Mouse (Mus musculus): ENCODE measurements around the gene Ppp1r35. TPM values are rescaled to one million over a fixed set of nuclear protein-coding genes. Genes with fewer than 3 reads are reported as not detected.
A peak's percentile ranks its signal among the peaks of the same experiment; 100 is the strongest.
"Not testable (repeated sequence)": the region's sequence is repeated elsewhere in the genome, so short reads cannot be mapped to it uniquely, and the experiment has no call there.

Ppp1r35 gene
- total RNA-seq (2021): 10 to 100 TPM; 16.5 to 17.1 TPM

DNA sequence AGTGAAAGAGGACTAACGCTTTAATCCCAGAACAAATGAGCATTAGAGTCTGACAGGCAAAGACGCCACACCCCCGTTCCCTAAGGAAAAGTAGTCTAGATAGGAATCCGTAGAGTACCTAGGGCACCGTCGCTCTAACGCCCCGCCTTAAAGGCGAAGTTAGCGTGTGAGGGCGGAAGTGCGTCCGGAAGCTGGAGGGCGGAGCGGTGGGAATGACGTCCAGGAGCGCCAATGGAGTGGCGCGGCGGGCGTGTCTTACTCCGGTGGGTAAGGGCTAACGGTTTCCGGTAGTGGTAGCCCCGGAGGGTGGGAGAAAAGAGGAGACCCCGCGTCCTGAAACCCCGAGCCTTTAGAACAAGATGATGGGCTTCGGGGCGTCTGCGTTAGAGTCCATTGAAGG is at the start of gene Ppp1r35:
Gene Ppp1r35, plus strand, starts transcription at position 215 of the 400 bp plus-strand sequence.
- peak; percentile 98 for DNase-seq

GRCm38 (mm10) chr5:137733638-137734288 is 44.9 kb upstream of the Ppp1r35 start:
- no peak for DNase-seq

DNA sequence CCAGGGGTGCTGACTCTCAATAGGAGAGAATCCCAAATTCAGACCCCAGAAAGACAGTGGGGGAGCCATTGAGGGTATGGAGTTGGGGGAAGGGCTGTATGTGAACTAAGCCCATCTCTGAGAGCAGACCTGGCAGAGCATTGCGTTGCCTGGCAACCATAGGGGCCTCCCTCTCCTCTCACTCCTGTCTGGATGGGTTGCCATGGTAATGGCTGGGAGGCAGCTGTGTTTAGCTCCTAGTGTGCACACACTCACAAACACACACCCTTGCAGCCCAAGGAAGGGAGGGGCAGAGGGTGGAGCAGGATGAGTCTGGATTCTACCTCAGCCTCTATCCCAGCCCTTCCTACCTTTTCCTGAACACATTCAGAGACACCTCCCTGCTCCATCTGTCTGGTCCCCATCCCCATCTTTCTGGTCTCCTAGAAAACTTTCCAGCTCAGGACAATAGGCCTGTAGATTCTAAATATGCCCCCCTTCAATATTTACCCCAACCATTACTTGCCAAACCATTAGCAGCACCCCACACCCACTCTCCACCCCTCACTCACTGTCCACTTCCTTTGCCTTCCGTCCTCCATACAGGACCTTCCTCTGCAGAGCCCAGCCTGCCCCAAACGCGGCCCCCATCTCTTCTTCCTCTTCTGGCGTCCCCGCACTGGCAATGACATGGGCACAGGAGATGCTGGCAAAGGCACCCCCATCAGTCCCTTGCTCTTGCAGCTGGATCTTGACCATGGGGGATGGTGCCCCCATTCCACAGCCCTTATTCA is 44.2 kb upstream of the Ppp1r35 start:
- no peak for DNase-seq

GRCm38 (mm10) chr5:137737400-137737940 is 41.2 kb upstream of the Ppp1r35 start:
- DNase-seq: no peak

DNA sequence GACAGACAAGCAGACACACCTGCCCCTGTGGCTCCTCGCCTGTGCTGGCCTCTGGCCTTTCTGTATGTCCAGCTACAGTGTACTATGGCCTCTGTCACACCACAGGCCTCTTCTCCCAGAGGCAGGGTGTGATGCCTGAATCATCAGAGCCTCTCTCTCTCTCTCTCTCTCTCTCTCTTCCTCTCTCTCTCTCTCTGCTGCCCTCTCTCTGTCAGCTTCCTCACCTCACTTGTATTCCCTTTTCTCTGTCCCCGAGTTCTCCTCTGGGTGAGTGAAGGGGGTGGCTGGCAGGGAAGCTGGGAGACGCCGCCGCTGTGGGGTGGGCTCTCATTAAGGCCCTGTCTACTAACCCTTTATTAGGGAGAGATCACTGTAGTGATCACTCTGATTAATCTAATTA is 40.1 kb upstream of the Ppp1r35 start:
- DNase-seq: no peak

DNA sequence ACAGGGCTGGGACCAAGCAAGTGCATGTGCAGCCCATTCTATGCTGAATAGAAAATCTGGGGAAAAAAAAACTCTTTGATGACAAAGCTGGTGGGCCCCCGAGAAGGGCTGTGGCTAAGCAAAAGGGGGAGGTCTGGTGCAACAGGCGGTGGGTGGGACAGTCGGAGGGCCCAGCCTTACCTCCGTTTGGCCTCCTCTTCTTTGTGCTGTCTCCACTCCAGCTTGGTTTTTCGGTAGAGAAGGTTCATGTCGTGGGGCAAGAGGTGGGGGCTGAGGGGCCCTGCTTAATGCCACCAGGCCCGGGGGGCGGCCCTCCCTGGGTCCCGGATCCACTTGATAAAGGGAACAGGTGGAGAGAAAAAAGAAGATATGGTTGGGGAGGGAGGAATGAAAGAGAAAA is 39.2 kb upstream of the Ppp1r35 start:
- DNase-seq: no peak

- no peak for DNase-seq
Measured at GRCm38 (mm10) chr5:137740506-137740905, 38.1 kb upstream of the Ppp1r35 start.

DNA sequence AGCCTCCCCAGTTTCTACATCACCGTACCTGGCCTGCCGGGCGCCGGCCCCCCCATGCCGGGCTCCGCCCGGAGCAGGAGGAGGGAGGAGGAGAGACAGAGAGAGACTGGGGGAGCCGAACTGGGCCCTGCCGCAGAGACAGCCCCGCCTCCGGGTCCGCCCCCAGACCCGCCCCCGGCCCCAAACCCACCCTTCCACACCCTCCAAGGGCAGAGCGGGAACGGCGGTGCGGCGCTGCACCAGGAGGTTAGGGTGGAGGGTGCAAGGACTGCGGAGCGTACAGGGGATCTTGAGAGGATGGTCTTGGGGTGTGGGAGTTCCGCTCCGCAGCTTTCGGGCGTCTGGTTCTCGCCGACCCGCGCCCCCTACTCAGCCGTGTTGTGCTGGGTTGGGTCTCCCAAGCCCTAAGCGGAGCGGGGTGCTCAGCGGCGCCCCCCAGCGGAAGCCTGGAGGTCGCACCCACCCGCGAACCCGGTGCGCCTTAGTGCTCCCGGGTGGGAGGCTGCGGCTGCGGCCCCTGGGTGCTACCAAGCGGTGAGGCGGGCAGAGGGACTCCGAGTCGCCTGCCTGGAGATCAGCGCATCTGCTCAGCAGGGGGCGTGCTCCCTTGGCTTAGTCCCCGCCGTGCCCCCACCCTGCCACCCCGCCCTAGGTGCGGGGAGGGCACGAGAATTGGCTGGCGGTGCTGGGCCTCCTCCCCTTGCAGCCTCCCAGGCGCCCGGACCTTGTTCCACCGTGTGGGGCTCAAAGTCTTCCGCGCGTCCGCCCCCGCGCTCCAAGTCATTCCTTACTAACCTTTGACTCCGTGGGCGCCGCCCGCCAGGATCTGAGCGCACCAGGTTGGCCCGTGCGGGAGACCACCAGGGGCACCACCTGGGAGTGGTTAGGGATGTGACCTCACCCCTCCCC is 37.4 kb upstream of the Ppp1r35 start, which contains the start of gene Nyap1:
Gene Nyap1, minus strand, starts transcription at position 585 of the 909 bp plus-strand sequence.
- peak; percentile 84 for DNase-seq

GRCm38 (mm10) chr5:137742048-137742447 is 36.6 kb upstream of the Ppp1r35 start:
- no peak for DNase-seq

- DNase-seq: no peak
Measured at GRCm38 (mm10) chr5:137742836-137743235, 35.8 kb upstream of the Ppp1r35 start.

DNA sequence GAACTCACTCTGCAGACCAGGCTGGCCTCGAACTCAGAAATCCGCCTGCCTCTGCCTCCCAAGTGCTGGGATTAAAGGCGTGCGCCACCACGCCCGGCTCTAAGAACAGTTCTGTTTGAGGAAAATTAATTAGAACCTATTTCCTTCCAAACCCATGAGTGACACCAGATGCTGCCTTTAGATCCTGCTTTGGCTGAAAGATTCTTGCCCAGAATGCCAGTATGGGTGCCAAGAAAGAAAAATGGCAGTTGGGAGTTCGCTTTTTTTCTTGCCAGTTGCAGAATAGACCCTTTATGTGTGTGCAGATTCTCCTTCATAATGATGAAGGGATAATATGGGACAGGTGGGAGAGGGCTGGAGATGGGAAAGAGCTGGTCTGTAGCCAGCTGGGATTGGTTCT is 34.5 kb upstream of the Ppp1r35 start:
- DNase-seq: no peak

DNA sequence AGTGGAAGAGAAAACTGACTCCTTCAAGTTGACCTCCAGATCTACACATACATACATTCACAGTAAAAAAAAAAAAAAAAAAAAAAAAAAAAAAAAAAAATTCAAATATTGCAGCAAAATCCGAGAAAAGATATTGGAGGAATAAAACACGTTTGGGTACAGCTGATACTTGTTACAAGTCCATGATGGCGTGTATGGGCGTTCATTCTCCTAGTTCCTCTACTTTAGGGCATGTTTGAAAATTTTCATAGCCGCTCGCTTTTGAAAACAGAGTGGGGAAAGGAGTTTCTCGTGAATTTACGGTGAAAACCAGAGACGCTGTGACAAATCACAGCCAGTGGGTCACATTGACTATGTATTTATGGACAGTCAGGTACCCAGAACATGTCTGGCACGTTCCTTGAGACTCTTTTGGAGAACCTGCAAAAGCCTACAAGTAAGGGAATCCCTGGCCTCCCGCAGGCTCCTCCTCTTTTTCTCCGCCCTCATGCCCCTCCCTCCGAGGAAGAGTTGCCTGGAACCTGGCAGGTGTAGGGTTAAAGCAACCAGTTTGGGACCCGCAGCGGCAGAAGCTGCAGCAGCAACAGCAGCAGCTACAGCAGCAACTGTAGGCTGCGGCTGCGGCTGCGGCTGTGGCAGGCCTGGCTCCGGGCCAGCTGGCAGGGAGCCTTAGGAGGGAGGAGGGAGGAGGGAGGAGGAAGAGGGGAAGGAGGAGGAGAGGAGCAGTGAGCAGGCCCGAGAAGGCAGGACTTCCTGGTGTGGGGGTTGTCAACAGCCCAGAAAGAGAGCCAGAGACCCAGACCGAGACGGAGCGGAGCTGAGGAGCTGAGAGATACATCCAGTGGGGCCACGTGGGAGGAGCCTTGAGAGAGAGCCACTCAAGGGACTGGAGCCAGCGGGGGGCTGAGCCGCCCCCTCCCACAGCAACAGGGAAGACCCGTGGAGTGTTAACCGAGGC is 33.2 kb upstream of the Ppp1r35 start, which contains the start of gene Tsc22d4:
Gene Tsc22d4, plus strand, starts transcription at position 517 of the 958 bp plus-strand sequence.
- DNase-seq: peak; percentile 97

GRCm38 (mm10) chr5:137746282-137746850 is 32.3 kb upstream of the Ppp1r35 start:
- peak; percentile 85 for DNase-seq

DNA sequence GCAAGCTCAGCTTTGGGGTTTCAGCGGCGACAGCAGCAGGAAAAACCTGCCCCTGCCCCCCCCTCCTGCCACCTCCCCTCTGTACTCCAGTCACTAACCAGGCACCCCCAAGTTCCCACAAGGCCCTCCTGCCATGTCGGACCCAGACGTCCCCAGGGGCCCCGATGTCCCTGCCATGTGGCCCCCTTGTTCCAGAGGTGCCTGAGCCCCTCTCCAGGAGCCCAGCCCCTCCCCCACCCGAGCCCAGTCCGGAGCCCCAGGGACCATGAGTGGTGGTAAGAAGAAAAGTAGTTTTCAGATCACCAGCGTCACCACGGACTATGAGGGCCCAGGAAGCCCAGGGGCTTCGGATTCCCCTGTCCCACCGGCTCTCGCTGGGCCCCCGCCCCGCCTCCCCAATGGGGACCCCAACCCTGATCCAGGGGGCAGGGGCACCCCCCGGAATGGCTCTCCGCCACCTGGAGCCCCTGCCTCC is 31.8 kb upstream of the Ppp1r35 start:
- peak; percentile 47 for DNase-seq

DNA sequence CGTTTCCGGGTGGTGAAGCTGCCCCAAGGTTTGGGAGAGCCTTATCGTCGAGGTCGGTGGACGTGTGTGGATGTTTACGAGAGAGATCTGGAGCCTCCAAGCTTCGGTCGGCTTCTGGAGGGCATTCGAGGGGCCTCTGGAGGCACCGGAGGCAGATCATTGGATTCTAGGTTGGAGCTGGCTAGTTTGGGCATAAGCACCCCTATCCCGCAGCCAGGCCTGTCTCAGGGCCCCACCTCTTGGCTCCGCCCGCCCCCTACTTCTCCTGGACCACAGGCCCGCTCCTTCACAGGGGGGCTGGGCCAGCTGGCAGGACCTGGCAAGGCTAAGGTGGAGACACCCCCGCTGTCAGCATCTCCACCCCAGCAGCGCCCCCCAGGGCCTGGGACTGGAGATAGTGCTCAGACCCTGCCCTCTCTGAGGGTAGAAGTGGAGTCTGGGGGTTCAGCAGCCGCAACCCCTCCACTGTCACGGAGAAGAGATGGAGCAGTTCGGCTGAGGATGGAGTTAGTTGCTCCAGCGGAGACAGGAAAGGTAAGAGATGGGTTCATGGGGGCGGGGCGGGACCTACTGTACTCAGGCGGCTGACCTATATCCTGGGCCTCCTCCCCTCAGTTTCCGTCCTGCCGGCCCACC is 31.2 kb upstream of the Ppp1r35 start:
- DNase-seq: peak; percentile 67

DNA sequence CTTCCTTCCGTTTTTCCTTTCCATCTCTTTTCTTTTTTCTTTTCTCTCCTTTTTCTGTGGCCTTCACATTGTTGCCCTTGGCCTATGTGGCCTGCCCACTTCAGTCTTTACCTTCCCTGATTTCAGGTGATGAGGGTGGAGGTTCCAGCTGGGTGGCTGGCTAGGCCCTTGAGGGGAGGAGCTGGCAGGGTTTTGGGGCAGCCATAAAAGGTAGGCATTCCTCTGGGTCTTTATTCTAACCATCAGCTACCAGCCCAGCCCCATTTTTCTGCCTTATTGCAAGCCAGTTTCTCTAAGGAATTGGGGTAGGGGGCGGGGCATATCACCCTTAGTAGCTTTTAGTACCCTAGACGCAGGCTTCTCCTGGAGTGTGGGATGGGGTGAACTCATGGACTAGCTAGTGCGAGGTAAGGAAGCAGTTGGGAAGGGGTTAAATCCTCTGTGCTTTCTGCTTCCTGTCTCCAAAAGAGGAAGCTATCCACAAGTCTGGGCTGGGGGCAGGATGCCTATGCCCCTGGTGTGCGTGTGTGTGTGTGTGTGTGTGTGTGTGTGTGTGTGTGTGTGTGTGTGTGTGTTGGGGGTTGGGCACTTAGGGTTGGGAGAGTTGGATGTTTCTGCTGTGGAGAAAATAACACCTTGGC is 30.4 kb upstream of the Ppp1r35 start:
- peak; percentile 57 for DNase-seq

DNA sequence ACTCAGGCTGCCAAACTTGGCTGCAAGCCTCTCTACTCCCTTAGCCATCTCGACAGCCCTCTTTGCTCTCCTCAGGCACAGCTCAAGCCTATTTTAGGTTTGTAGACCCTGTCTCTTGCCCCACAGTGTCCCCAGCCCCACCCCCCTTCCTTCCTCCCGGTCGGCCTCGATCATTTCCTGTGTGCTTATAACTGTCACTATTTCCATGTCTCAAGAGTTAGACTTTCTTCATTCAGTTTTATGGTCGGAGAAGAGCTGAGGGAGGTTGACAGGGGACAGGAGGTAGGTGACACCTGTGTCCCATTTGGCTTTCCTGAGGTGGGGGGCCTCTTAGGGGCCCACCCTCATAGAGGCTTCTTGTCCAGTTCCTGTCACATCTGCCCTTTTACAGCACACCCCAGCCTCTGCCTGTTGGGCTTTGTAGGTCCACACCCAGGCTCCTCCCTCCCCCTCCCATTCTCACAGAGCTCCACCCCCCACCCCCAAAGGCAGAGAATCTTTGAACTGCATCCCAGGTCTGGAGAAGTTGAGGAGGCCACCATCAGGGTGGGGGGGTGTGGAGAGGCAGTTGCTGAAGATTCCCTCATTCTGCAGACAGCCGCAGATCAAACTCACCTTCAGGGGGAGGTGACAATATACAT is 29.3 kb upstream of the Ppp1r35 start:
- no peak for DNase-seq

- DNase-seq: not testable (repeated sequence)
Measured at GRCm38 (mm10) chr5:137750212-137750611, 28.4 kb upstream of the Ppp1r35 start.
